Mouse (Mus musculus) lung, adult 2 months (tissue): Measurements from ENCODE around the gene Tuba8.

ENCODE experiments used
- CTCF ChIP-seq: fragments of 200-500 bp; IDR thresholded peaks from 2 replicates; pipeline ENCODE4 v1.5.1; 2011; ENCODE audit warnings: mild to moderate bottlenecking, low read length, control low read depth; ENCODE audit not compliant: insufficient read depth
- POLR2A ChIP-seq: fragments of 200-500 bp; IDR thresholded peaks from 2 replicates; pipeline ENCODE4 v1.6.1; 2011; ENCODE audit warnings: low read depth, mild to moderate bottlenecking, control low read depth, low read length, borderline replicate concordance; ENCODE audit errors: extremely low read depth

GRCm38 (mm10) chr6:121215336-121215735 is 4.8 kb downstream of the Tuba8 start:
- TF ChIP-seq CTCF (no peak), POLR2A (no peak)
